Mouse (Mus musculus) testis, postnatal 10 days (tissue): ENCODE measurements around the gene Bik.
A peak's percentile ranks its signal among the peaks of the same experiment; 100 is the strongest.

Experiments
- DNase-seq: peaks from one replicate; pipeline ENCODE4 v3.0.0; 2021; ENCODE audit warnings: low spot score

Gene Bik

GRCm38 (mm10) chr15:83547144-83547543, 20.5 kb downstream of the Bik start:
- DNase-seq: no peak

GRCm38 (mm10) chr15:83550137-83550536, 23.5 kb downstream of the Bik start:
- DNase-seq: no peak

DNA sequence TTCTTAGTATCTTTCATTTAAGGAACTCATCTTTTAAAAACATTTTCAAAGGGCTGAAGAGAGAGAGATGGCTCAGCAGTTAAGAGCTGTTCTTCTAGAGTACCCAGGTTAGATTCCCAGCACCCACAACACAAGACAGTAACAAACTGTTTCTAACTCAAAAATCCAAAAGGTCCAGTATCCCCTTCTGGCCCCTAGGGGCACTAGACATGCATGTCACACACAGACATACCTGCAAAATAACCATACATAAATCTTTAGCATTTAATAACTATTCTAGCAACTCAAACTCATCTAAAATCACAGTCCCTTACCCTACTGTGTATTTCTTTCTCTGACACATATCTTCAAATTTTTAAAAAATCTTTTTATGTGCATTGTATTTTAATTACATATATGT, 27.2 kb downstream of the Bik start:
- no peak for DNase-seq

DNA sequence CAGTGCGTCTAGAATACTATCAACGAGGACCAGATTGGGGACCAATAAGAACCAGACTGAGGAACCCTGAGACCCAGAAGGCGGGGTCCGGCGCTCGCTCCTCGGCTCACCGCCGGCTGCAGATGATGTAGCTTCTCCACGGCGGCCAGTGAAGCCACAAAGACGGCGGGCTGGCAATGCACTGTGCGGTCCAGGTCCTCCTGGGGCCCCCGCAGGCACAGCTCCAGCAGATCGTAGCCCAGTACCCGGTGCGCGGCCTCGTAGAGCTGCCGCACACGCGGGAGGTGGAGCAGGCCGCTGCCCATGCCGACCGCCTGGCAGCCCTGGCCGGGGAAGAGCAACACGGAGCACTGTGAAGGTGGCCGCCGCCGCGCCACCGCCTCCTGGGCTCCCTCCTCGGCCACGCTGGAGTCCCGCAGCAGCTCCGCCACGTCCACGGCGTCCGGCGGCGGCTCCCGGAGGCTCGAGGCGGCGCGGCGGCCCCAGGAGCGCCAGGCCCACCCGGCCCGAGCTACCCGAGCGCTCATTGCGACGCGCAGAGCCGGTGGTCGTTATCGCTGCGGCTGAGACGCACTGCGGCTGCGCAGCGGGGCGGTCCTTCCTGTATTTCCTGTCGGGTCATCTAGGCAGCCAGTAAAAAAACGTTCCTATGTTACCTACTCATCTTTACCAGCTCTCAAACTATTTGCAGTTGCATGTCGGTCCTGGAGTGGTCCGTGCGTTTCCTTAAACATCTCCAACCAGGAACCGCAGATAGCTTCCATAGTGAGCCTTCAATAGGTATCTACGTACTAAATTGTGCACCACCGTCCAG, 28.7 kb downstream of the Bik start:
- DNase-seq: peak; percentile 90

DNA sequence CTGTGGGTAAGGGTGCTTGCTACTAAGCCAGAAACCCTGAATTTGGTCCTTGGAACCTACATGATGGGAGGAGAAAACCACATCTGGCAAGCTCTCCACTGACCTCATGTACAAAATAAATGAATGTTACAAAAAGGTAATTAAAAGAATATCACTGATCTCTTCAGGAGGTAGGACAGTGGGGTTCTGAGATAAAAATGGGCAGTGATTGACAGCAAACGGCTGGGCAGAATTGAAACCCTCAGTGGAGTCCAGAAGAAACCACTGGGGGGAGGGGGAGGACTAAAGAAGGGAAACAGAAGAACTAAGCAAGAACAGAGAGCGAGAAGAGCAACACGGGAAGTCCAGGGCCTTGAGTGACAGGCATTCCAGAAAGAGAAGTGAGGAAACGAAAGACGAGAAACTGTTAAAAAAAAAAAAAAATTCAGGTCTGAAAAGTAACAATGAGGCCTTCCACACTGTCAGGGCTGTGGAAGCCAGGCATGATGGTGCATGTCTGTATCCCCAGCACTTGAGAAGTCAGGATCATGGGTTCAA, 34.3 kb downstream of the Bik start:
- DNase-seq: no peak

GRCm38 (mm10) chr15:83562626-83563270, 36.1 kb downstream of the Bik start:
- peak; percentile 85 for DNase-seq

DNA sequence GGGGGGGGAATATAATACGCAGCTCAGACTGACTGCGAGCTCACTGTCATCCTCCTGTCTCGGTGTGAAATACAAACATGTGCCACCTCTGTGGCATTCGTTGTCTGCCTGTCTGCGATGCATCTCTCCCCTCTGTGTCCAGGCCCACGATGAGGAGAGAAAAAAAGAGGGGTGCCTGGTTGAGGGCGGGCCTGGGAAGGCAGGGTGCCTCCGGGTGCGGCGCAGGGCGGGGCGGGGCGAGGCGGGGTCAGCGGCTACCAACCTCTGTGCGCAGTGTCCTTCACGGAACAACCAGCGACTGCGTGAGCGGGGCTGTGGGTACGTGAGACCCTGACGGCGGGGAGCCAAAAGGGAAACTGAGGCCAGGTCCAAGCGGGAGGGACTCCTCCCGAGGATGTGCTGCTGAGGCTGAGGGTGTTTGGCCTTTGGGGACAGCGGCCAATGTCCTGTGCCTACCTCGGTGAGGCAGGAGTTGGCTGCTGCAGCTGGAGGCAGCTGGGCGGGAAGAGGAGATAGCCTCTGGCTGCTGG, 36.7 kb downstream of the Bik start, which contains the start of the genes Tspo and Mcat:
Gene Tspo, plus strand, starts transcription at position 266 of the 530 bp plus-strand sequence.
Gene Mcat, minus strand, starts transcription at position 461 of the 530 bp plus-strand sequence.
- DNase-seq: peak; percentile 77

GRCm38 (mm10) chr15:83563857-83564651, 37.4 kb downstream of the Bik start:
- DNase-seq: peak; percentile 73

DNA sequence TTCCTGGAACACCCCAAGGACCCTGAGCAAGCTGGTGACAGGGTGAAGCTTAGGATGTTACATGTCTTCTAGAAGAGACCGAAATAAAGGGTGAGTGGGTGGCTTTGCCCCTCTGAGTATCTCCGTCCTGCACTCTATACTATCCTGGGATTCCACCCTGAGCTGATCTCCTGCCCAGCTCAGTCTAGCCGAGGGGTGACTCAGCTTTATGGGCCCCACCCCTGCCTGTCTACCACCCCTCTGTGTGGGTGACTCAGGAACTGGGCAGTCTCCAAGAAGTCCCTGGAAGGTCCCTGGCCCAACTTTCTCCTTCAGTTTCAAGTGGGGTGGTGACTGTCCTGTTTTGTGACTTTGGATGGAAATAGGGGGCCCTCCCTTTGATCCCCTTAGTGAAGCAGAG, 38.8 kb downstream of the Bik start:
- DNase-seq: no peak

DNA sequence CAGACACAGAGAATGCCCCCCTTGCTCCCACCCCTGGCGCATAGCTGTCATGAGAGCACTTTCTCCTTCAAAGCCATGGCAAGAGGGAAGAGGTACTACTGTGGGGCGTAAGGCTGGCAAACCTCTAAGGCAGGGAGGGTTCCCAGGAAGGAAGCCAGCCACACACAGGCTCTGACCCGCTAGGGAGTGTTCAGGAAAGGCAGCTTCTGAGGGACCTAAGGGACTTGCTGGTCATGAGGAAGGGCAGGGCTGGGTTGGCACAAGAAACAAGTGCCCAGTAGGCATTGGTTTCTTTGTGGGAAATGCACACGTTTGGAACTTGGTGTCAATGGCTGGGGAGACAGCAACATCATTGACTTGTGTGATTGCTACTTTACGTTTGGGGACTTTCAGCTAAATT, 39.3 kb downstream of the Bik start:
- DNase-seq: no peak

- no peak for DNase-seq
Observed at GRCm38 (mm10) chr15:83567728-83568127, 41.1 kb downstream of the Bik start.

- DNase-seq: no peak
Observed at GRCm38 (mm10) chr15:83568544-83568943, 41.9 kb downstream of the Bik start.

DNA sequence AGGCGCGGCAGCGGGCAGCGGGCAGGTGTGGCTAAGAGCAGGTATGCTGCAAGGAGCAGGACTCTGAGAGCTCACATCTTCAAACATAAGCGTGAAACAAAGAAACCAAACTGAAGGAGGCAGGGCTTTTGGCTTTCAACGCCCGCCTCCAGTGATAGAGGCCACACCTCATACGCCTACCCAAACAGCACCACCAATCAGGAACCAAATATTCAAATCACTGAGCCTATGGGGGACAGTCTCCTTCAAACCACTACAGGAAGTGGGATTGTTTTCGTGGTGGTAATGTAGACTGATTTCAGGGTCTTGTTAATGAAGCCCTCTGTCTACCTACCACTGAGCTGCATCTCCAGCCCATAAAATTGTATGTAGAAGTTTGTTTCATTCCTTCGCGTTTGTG, 43.0 kb downstream of the Bik start:
- no peak for DNase-seq

- no peak for DNase-seq
Observed at GRCm38 (mm10) chr15:83570641-83571040, 44.0 kb downstream of the Bik start.

DNA sequence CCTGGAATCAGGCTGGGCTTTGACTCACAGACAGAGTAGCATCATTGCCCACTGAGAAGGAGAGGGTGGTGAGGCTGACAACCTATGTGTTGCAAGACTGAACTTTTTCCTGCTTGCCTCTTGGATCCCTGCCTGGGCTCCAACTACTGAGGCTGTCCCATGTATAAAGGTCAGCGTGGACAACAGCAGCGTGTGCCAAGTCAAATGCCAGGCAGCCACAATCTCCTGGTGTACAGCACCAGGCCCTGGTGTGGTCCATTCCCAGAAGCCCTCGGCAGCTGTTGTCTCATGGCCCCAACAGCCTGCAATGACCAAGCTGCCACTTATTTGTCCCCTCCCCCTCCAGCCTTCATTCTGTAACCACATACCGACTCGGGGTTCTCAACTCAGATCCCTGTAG, 45.0 kb downstream of the Bik start:
- no peak for DNase-seq

DNA sequence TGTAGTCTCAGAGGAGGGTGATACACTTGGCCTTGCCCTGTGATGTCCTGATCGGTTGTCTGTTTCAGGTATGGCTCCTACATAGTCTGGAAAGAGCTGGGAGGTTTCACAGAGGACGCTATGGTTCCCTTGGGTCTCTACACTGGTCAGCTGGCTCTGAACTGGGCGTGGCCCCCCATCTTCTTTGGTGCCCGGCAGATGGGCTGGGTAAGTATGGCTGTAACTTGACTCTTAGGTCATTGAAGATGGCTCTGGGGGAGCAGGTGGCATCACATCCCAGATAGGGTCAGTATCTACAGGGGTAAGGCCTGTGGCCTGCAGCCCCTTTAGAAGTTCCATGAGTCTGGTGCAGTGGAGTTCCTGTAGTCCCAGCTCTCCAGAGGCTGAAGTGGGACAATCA, 45.5 kb downstream of the Bik start:
- DNase-seq: no peak

- no peak for DNase-seq
Observed at GRCm38 (mm10) chr15:83573606-83574005, 46.9 kb downstream of the Bik start.

DNA sequence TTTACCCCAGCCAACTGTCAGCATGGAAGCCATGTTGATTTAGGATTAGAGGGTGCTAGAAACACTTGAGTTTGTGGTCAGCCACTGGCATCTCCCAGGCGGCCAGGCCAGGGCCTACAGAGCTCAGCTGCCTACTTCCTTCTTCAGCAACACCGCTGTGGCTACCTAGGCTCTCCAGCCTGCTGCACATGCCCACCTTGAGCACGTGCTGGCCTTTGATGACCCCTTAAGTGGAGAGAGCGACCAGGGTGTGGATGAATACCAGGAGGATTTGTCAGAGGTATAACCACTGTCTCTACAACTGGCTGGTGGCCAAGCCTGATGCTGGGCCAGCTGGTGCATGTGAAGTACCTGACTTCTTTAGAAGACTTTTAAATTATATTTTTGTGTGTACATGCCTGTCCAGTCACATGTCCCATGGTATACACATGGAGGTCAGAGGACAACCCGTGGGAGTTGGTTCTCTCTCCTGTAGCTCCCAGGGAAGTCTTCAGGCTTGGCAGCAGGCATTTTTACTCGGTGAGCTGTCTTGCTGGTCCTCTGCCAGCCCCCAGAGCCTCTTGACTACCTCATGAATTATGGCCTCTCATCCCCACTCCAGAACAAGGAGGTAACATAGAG, 48.2 kb downstream of the Bik start:
- DNase-seq: peak; percentile 60

DNA sequence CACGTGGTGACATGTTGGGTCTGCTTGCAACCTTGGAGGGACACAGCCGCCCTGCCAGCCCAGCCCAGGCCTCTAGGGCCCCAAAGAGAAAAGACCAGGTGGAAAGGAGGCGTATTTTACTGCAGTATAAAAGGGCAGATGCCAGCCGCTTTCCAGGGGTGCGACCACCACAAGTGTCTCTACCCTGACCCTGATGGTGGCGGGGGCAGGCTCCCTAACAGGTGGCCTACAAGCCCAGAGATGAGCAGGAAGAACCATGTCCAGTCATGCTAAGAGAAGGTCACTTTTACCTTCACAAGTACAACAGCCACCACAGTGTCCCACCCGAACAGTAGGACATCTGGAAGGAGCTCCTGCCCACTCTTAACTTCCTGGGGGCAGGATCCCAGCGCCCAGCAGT, 48.9 kb downstream of the Bik start:
- no peak for DNase-seq

DNA sequence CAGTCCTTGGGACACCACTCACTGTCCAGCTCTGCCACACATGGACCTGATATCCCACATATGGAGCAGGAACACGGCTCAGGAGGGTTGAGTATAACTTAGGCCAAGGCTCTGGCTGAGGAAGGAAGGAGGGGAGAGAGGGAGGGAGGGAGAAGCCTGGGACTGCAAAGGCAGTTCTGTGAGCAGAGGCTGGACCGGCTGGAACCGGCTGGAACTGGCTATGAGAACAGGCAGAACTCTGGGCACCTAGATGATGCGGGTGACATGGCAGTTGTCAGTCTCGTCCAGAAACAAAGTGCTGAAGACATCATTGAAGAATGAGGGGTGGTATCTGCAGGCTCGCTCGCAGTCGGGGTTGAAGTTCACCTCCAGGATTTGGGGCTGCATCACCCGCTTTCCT, 50.0 kb downstream of the Bik start:
- no peak for DNase-seq

GRCm38 (mm10) chr15:83582931-83583330, 56.3 kb downstream of the Bik start:
- DNase-seq: no peak
